Mouse (Mus musculus) CH12.LX (cell line): ENCODE measurements around the gene 4930519G04Rik. TPM values are rescaled to one million over a fixed set of nuclear protein-coding genes. Genes with fewer than 3 reads are reported as not detected.

Source experiments
- DNase-seq: peaks from one replicate; pipeline ENCODE4 v3.0.0-alpha.2; 2013; ENCODE audit errors: extremely low read depth
- H3K27ac ChIP-seq: 2 replicates; pipeline ENCODE4 v1.5.1; 2012; ENCODE audit warnings: low read depth, mild to moderate bottlenecking, control low read depth, moderate library complexity; ENCODE audit not compliant: insufficient read depth
- H3K27me3 ChIP-seq: replicated peaks from 2 replicates; pipeline ENCODE3; 2012; ENCODE audit warnings: inconsistent platforms
- H3K36me3 ChIP-seq, 2 experiments: replicated peaks in 1 of 2; 2 replicates each; pipeline versions ENCODE3 to v1.6.1; 2012; ENCODE audit warnings: inconsistent platforms in 1 of 2, low read length in 1 of 2, mild to moderate bottlenecking in 1 of 2, mixed read lengths in 1 of 2, moderate library complexity in 1 of 2; ENCODE audit not compliant: control insufficient read depth in 1 of 2, insufficient read depth in 1 of 2
- H3K4me1 ChIP-seq, 2 experiments: 2 replicates each; pipeline ENCODE4 v1.6.1; 2012; ENCODE audit warnings: inconsistent platforms in 1 of 2, moderate library complexity in 1 of 2; ENCODE audit not compliant: insufficient read depth in 2 of 2, control insufficient read depth in 1 of 2
- H3K4me2 ChIP-seq: 2 replicates; pipeline ENCODE4 v1.6.1; 2012; ENCODE audit warnings: low read depth, mild to moderate bottlenecking, control low read depth; ENCODE audit not compliant: poor library complexity, insufficient read depth, severe bottlenecking
- H3K4me3 ChIP-seq, 3 experiments: fragments of 150-350 bp in 1 of 3; sonication (generic) in 1 of 3; replicated peaks in 1 of 3; 2 replicates each; pipeline versions ENCODE3 to v1.5.1; 2011 to 2012; ENCODE audit warnings: low read depth in 2 of 3, low read length in 2 of 3, mild to moderate bottlenecking in 2 of 3, moderate library complexity in 2 of 3, control low read depth in 1 of 3, improper control_type of control experiment in 1 of 3, inconsistent platforms in 1 of 3, mixed read lengths in 1 of 3; ENCODE audit not compliant: poor library complexity in 1 of 3
- H3K79me2 ChIP-seq: replicated peaks from 2 replicates; pipeline ENCODE4 v1.6.1; 2012; ENCODE audit warnings: mild to moderate bottlenecking, moderate library complexity; ENCODE audit not compliant: control insufficient read depth, poor library complexity, insufficient read depth, severe bottlenecking; ENCODE audit errors: extremely low read depth
- H3K9ac ChIP-seq: 2 replicates; pipeline ENCODE4 v1.6.1; 2012; ENCODE audit warnings: low read depth, mild to moderate bottlenecking, control low read depth, moderate library complexity; ENCODE audit not compliant: insufficient read depth
- H3K9me3 ChIP-seq: replicated peaks from 2 replicates; pipeline ENCODE3; 2012; ENCODE audit warnings: low read length, inconsistent platforms, mixed read lengths
- BHLHE40 ChIP-seq: IDR thresholded peaks from 2 replicates; pipeline ENCODE4 v1.6.1; 2011; ENCODE audit warnings: mild to moderate bottlenecking, low read depth, low read length, improper control_type of control experiment
- E2F4 ChIP-seq: IDR thresholded peaks from 2 replicates; pipeline ENCODE4 v1.6.1; 2011; ENCODE audit warnings: low read depth, low read length, improper control_type of control experiment; ENCODE audit not compliant: insufficient replicate concordance
- ELF1 ChIP-seq: IDR thresholded peaks from 2 replicates; pipeline ENCODE4 v1.6.1; 2014; ENCODE audit warnings: low read depth, mild to moderate bottlenecking, inconsistent platforms, low read length, improper control_type of control experiment
- HCFC1 ChIP-seq: IDR thresholded peaks from 2 replicates; pipeline ENCODE4 v1.6.1; 2012; ENCODE audit warnings: low read depth, mild to moderate bottlenecking, inconsistent platforms, low read length, improper control_type of control experiment
- IRF4 ChIP-seq: IDR thresholded peaks from 2 replicates; pipeline ENCODE4 v1.6.1; 2014; ENCODE audit warnings: low read depth, mild to moderate bottlenecking, inconsistent platforms, low read length, improper control_type of control experiment
- JUN ChIP-seq: IDR thresholded peaks from 2 replicates; pipeline ENCODE4 v1.6.1; 2011; ENCODE audit warnings: low read depth, mild to moderate bottlenecking, low read length, improper control_type of control experiment, moderate library complexity; ENCODE audit not compliant: insufficient read depth
- JUND ChIP-seq: conservative IDR thresholded peaks from 2 replicates; pipeline ENCODE4 v1.6.1; 2011; ENCODE audit warnings: low read depth, low read length, improper control_type of control experiment
- MAZ ChIP-seq: IDR thresholded peaks from 2 replicates; pipeline ENCODE4 v1.6.1; 2012; ENCODE audit warnings: low read depth, mild to moderate bottlenecking, inconsistent platforms, low read length, improper control_type of control experiment, moderate library complexity
- MEF2A ChIP-seq: IDR thresholded peaks from 2 replicates; pipeline ENCODE4 v1.6.1; 2014; ENCODE audit warnings: low read depth, mild to moderate bottlenecking, inconsistent platforms, low read length, improper control_type of control experiment, borderline replicate concordance
- MXI1 ChIP-seq: IDR thresholded peaks from 2 replicates; pipeline ENCODE4 v1.6.1; 2011; ENCODE audit warnings: mild to moderate bottlenecking, low read depth, low read length, improper control_type of control experiment
- NELFE ChIP-seq: IDR thresholded peaks from 2 replicates; pipeline ENCODE4 v1.6.1; 2011; ENCODE audit warnings: low read depth, low read length, improper control_type of control experiment
- NRF1 ChIP-seq: IDR thresholded peaks from 2 replicates; pipeline ENCODE4 v1.6.1; 2014; ENCODE audit warnings: low read depth, mild to moderate bottlenecking, inconsistent platforms, low read length, improper control_type of control experiment, moderate library complexity
- POLR2AphosphoS2 ChIP-seq: IDR thresholded peaks from 2 replicates; pipeline ENCODE4 v1.6.1; 2011; ENCODE audit warnings: low read depth, low read length, improper control_type of control experiment
- RCOR1 ChIP-seq: conservative IDR thresholded peaks from 2 replicates; pipeline ENCODE4 v1.6.1; 2012; ENCODE audit warnings: low read depth, mild to moderate bottlenecking, inconsistent platforms, low read length, improper control_type of control experiment
- SMC3 ChIP-seq: IDR thresholded peaks from 2 replicates; pipeline ENCODE4 v1.6.1; 2011; ENCODE audit warnings: low read depth, low read length, improper control_type of control experiment
- UBTF ChIP-seq: IDR thresholded peaks from 2 replicates; pipeline ENCODE4 v1.6.1; 2012; ENCODE audit warnings: low read depth, mild to moderate bottlenecking, inconsistent platforms, low read length, improper control_type of control experiment, moderate library complexity
- USF2 ChIP-seq: conservative IDR thresholded peaks from 2 replicates; pipeline ENCODE4 v1.6.1; 2011; ENCODE audit warnings: low read depth, low read length, improper control_type of control experiment
- ZKSCAN1 ChIP-seq: IDR thresholded peaks from 2 replicates; pipeline ENCODE4 v1.6.1; 2012; ENCODE audit warnings: low read depth, inconsistent platforms, low read length, improper control_type of control experiment, borderline replicate concordance
- ZNF384 ChIP-seq: IDR thresholded peaks from 2 replicates; pipeline ENCODE4 v1.6.1; 2012; ENCODE audit warnings: low read depth, low read length, improper control_type of control experiment, inconsistent platforms
- dilution Hi-C: fragments of 300-500 bp; cut with MboI; formaldehyde crosslinking; loops from 2 replicates; pipeline ENCODE4 v1.14.3; 2020; ENCODE audit warnings: low sequenced_read_pairs; ENCODE audit not compliant: extremely low pct_unique_long_range_greater_than_20kb, extremely low pct_ligation_motif_present
- in situ Hi-C: fragments of 300-500 bp; cut with MboI; formaldehyde crosslinking; loops from 3 replicates; pipeline ENCODE4 v1.14.3; 2019; ENCODE audit warnings: low sequenced_read_pairs, low pct_ligation_motif_present, low pct_unique_long_range_greater_than_20kb, mixed read lengths
- polyA plus RNA-seq: library from polyadenylated mRNA; unstranded; fragments of >175 nt; gene quantifications from 2 replicates; pipeline ENCODE4 v1.2.1, GENCODE M21; 2012; ENCODE audit warnings: low read depth; ENCODE audit not compliant: insufficient read length
- total RNA-seq, 2 experiments: library from RNA; depleted of rRNA; stranded (reverse); fragments of 300-350 nt in 1 of 2; fragments of >200 nt in 1 of 2; gene quantifications; 2 replicates each; pipeline ENCODE4 v1.2.3; 2012 to 2014

Gene 4930519G04Rik
- total and polyA plus RNA-seq, 3 experiments, result not detected

DNA sequence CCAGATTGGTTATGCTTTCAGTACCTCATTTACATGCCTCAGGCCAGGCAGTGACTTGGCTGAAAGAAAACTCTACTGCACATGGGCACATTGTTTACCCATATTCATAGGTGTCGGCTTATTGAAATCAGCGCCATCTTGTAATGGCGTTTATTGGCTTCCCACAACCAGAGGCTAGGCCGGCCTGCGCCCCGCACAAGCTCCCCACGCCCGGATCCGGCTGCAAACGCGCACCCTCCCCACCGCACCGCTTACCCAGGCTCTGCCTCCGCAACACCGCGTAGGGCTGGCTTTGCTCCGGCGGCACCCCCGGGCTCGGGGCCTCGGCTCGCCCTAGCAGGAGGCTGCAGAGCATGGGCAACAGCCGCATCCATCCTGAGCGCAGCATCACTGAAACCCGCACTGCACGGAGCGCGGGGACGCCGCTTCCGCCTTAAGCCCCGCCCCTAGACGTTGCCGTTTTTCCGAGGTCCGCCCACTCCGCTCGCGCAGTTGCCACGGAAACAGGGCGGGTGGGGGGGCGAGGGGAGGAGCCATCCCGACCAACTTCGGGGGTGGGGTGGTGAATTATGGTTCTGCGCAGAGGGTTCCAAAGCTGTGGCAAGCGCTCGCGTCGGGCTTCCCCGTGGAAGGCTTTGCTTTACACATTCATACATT, 39.8 kb upstream of the 4930519G04Rik start (continued):
- TF ChIP-seq IRF4, result 0 out of 2 replicates have a peak, but pooled peaks have one; percentile 11
- TF ChIP-seq ZKSCAN1, result no peak
- no peak for TF ChIP-seq JUND
- TF ChIP-seq POLR2AphosphoS2, result 0 out of 2 replicates have a peak, but pooled peaks have one; percentile 30
- 0 out of 2 replicates have a peak, but pooled peaks have one; percentile 35 for TF ChIP-seq MXI1
- no peak for TF ChIP-seq ZNF384
- TF ChIP-seq SMC3, result no peak
- TF ChIP-seq RCOR1, result no peak
- TF ChIP-seq HCFC1, result peak; percentile 44; the same call in 1 of the 2 replicates
- TF ChIP-seq NRF1, result peak; percentile 53; the same call in 1 of the 2 replicates
- TF ChIP-seq ELF1, result peak; percentile 88

DNA sequence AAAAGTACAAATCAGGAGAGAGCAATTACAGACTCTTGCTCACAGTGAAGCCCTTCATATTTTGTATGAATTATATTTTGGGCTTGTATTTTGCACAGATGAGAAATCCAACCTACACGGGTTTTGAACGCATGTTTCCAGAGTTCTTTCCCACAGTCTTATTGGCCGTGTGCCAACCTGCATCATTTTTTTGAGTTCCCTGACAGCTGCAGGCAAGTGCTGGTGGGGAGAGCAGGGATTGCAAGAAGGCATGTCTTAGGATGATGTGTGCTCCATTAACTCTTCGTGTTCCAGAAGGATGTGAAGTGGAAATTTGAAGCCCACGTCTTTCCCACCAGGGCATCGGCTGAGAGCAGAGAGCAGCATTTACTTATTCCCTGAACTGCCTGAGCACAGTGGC, 36.9 kb upstream of the 4930519G04Rik start:
- Histone ChIP-seq H3K36me3 (peaks cover 0 to 3% of the 10 kb centered on the region in 2 experiments), H3K4me3 (no peak overlapping the region), H3K27me3 (no peaks in the 10 kb centered on the region), H3K27ac (no peak overlapping the region), H3K9ac (no peak overlapping the region), H3K9me3 (peaks cover 5% of the 10 kb centered on the region), H3K4me2 (no peak overlapping the region), H3K79me2 (0 out of 2 replicates have a peak, but pooled peaks cover 2% of the 10 kb centered on the region), H3K4me1 (peaks cover 0 to 10% of the 10 kb centered on the region in 2 experiments; a peak in 2 of 4 replicates)
- in situ Hi-C loops (no loop called here), dilution Hi-C loops (no loop called here)
- no peak for TF ChIP-seq MXI1
- no peak for TF ChIP-seq UBTF
- no peak for TF ChIP-seq IRF4
- no peak for TF ChIP-seq MAZ
- TF ChIP-seq BHLHE40, result no peak
- TF ChIP-seq ELF1, result no peak
- no peak for TF ChIP-seq MEF2A
- no peak for TF ChIP-seq JUN
- no peak for TF ChIP-seq NELFE
- no peak for TF ChIP-seq E2F4
- no peak for TF ChIP-seq JUND
- no peak for TF ChIP-seq USF2
- no peak for DNase-seq
